Comparison of ENCODE assay signal across 8 mouse cellular contexts in genomic region chr7:78895021-78895652, GRCm38 (mm10). TPM values are rescaled to one million over a fixed set of nuclear protein-coding genes. Genes with fewer than 3 reads are reported as not detected.
DNase-seq lines count a peak whose midpoint lies in the region; ATAC-seq lines count a peak whose summit lies in the region.

No protein-coding gene starts in this region.

- no peaks in the 10 kb centered on the region for H3K9me3 ChIP-seq in hindbrain, embryonic 12.5 days (replicated peaks)
- H3K9me3 ChIP-seq in midbrain, embryonic 11.5 days (ENCODE audit: control insufficient read depth, low read length) = no peaks in the 10 kb centered on the region

- peak overlapping the region; percentile 92 for H3K4me2 ChIP-seq in hindbrain, embryonic 12.5 days (replicated peaks)
- H3K4me2 ChIP-seq in midbrain, embryonic 11.5 days = peak overlapping the region; percentile 96

- H3K27ac ChIP-seq in hindbrain, embryonic 12.5 days = no peak overlapping the region
- H3K27ac ChIP-seq in midbrain, embryonic 11.5 days (ENCODE audit: low read depth, low read length) = no peak overlapping the region

- H3K36me3 ChIP-seq in hindbrain, embryonic 12.5 days = no peaks in the 10 kb centered on the region
- no peaks in the 10 kb centered on the region for H3K36me3 ChIP-seq in midbrain, embryonic 11.5 days (ENCODE audit: control insufficient read depth, insufficient read depth, low read length)

- H3K27me3 ChIP-seq in hindbrain, embryonic 12.5 days = peaks cover 4% of the 10 kb centered on the region; the same call in 1 of the 2 replicates
- no peaks in the 10 kb centered on the region for H3K27me3 ChIP-seq in midbrain, embryonic 11.5 days (ENCODE audit: control insufficient read depth, insufficient read depth, low read length)

- WGBS in hindbrain, embryonic 12.5 days = 56% methylated on average over 13 of the region's 13 CpGs
- whole genome bisulfite sequencing in midbrain, embryonic 11.5 days = 58% methylated on average over 13 of the region's 13 CpGs

- no peak for ATAC-seq in hindbrain, embryonic 12.5 days (ENCODE audit: low FRiP score)
- no peak for ATAC-seq in midbrain, embryonic 11.5 days (ENCODE audit: low FRiP score)

- DNase-seq in kidney, adult 9 months = peak; percentile 28
- DNase-seq in kidney, postnatal 4 days = no peak
- DNase-seq in ZHBTc4 (ENCODE audit: low read depth, low spot score) = peak; percentile 70
- peak; percentile 81 for DNase-seq in midbrain, embryonic 11.5 days (ENCODE audit: low spot score, missing footprints)
- DNase-seq in frontal cortex, adult 2 months (ENCODE audit: extremely low spot score in 1 of 2, low spot score in 1 of 2) = no peak
- DNase-seq in gastrocnemius, postnatal 4 days (ENCODE audit: low spot score in 2 of 2) = no peak
- no peak for DNase-seq in thymus, postnatal 25 days

- peak overlapping the region; percentile 51; the same call in 1 of the 2 replicates for H3K9ac ChIP-seq in hindbrain, embryonic 12.5 days
- peak overlapping the region; percentile 17; the same call in 1 of the 2 replicates for H3K9ac ChIP-seq in midbrain, embryonic 11.5 days (ENCODE audit: low read length)

- H3K4me3 ChIP-seq in hindbrain, embryonic 12.5 days = peak overlapping the region; percentile 90
- peak overlapping the region; percentile 73 for H3K4me3 ChIP-seq in midbrain, embryonic 11.5 days (ENCODE audit: low read depth, low read length)

- peaks cover 17% of the 10 kb centered on the region for H3K4me1 ChIP-seq in hindbrain, embryonic 12.5 days
- H3K4me1 ChIP-seq in midbrain, embryonic 11.5 days (ENCODE audit: control insufficient read depth, insufficient read depth, low read length) = peaks cover 12% of the 10 kb centered on the region

RNA-seq across cellular contexts. Expression of gene Aen, which starts 0.5 kb away (rescaled TPM):
- polyA plus RNA-seq in hindbrain, embryonic 12.5 days (2016; fragmentation: Nextera tagmentation; extraction: Ambion mirVana) = 44.3 and 44.6 TPM in 2 replicates
- 42.2 and 48.9 TPM in 2 replicates for polyA plus RNA-seq in midbrain, embryonic 11.5 days (2014; fragmentation: Nextera tagmentation; extraction: Ambion mirVana)
- 23.0 and 24.1 TPM in 2 replicates for polyA plus RNA-seq in frontal cortex, adult 2 months (2012; rRNA removed)
- total RNA-seq in gastrocnemius, postnatal 4 days (2021) = 10 to 100 TPM; 20.5 to 20.6 TPM

RNA-seq across cellular contexts. Expression of gene Isg20, which starts 18.1 kb away (rescaled TPM):
- 0.40 and 0.86 TPM in 2 replicates for polyA plus RNA-seq in hindbrain, embryonic 12.5 days (2016; fragmentation: Nextera tagmentation; extraction: Ambion mirVana)
- 0.57 and 0.78 TPM in 2 replicates for polyA plus RNA-seq in midbrain, embryonic 11.5 days (2014; fragmentation: Nextera tagmentation; extraction: Ambion mirVana)
- polyA plus RNA-seq in frontal cortex, adult 2 months (2012; rRNA removed) = 3.1 and 4.7 TPM in 2 replicates
- total RNA-seq in gastrocnemius, postnatal 4 days (2021) = 1 to 10 TPM in 1 of 2 experiments, under 1 TPM in 1; 0.47 to 1.4 TPM

RNA-seq across cellular contexts. Expression of gene Det1, which starts 48.1 kb away (rescaled TPM):
- 19.8 and 21.6 TPM in 2 replicates for polyA plus RNA-seq in hindbrain, embryonic 12.5 days (2016; fragmentation: Nextera tagmentation; extraction: Ambion mirVana)
- polyA plus RNA-seq in midbrain, embryonic 11.5 days (2014; fragmentation: Nextera tagmentation; extraction: Ambion mirVana) = 20.5 and 24.0 TPM in 2 replicates
- 6.5 and 7.0 TPM in 2 replicates for polyA plus RNA-seq in frontal cortex, adult 2 months (2012; rRNA removed)
- total RNA-seq in gastrocnemius, postnatal 4 days (2021) = 1 to 10 TPM; 9.0 TPM

Comparison
In these comparisons a context has a peak if more than half of its experiments do, and no peak if none do; other contexts are left out.
1. DNase-seq: peak in kidney, adult 9 months (single experiment), ZHBTc4 (single experiment) and midbrain, embryonic 11.5 days (single experiment); none in kidney, postnatal 4 days (0 of 2), frontal cortex, adult 2 months (0 of 2), gastrocnemius, postnatal 4 days (0 of 2) and thymus, postnatal 25 days (single experiment).